Mouse (Mus musculus): Measurements from ENCODE around the gene Rbl1.
"Not testable (repeated sequence)": the region's sequence is repeated elsewhere in the genome, so short reads cannot be mapped to it uniquely, and the experiment has no call there.

Rbl1 gene

DNA sequence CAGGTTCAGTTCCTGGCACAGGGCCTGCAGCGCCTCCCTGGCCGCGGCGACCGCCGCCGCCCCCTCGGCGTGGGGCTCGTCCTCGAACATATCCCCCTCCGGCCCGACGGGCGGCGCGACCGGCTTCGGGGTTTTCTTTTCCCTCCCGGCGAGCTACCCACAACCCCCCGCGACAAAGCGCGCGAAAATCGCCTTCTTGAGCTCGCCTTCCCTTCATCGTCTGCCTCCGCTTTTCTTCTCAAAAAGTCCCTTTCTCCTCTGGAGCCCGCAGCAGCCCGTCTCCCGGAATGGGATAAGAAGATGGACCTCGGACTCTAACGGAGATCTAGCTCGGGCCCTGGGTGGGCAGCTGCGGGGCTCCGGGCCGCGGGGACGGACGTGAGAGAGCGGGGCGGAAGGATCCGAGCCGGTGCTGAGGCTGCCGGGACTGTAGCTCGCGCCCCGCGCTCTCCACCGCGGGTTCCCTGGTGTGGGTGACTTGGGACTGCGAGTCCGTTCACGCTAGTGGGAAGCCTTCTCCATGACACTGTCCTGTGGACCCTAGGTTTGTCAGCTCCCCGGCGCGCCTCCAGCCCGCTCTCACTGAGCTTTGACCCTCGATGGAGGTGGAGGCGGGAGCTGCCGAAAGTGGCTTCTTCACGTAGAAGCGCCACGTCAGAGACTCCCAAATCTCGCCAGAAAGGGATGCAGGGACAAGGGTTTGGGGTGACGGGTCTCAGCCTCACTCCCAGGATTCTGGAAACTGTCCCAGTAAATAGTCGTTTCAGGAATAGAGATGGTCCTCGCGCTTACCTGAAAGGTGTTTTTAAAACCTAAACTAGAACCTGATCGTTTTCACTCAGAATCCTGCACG, at the start of gene Rbl1:
Rbl1 (minus strand) TSS at position 169 of the 853 bp plus-strand sequence.
- peak; percentile 88 to 90 for DNase-seq (ENCODE audit: low spot score in 2 of 2)

DNA sequence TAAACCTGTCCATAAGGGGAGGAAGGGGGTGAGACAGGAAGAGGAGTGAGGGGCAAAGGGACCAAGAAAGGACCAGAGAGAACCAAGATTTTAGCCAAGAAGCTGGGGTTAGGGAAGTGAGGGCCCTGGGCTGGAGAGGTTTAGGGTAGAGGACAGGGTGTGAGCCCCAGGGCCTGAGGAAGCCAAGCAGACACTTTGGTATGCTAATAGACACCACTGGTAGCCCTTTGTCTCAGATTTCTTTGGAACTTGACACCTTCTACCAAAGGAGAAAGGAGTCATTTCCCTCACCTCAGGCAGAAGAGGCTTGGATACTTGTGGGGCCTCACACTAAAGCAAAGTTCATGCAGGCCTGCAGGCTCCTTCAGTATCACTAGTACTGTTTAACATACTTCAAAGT, 43.8 kb upstream of the Rbl1 start:
- no peak for DNase-seq (ENCODE audit: low spot score in 2 of 2)

DNA sequence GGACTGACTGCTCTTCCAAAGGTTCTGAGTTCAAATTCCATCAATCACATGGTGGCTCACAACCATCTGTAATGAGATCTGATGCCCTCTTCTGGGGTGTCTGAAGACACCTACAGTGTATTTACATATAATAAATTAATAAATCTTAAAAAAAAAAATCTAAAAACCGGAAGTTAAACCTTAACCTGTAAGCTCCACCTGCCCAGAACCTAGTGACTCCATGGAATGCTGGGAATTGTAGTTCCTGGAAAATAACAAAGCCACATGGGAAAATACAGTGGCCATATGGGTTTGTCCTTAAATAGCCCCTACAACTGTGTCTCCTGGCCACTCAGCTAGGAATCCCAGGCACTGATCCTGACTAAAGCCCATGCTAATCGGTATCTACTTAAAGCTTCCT, 41.3 kb upstream of the Rbl1 start:
- DNase-seq (ENCODE audit: low spot score in 2 of 2), result no peak

DNA sequence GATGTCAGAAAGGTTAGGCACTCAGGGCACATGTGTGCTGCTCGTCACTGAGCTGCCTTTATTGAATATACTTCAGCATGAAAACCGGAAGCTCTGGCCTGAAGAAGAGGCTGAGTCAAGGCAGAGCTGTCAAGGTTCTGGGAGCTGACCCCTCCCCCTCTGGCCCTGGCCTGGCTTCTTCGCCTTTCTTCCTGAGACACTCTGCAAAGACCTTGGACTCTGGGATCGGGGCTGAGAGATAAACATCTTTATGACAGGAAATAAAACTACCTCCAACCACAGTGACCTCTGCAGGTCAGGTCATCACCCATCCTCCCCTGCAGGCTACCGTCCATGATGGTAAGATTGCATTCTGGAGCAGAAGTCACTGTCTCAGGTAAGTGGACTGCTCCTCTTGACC, 40.7 kb upstream of the Rbl1 start:
- no peak for DNase-seq (ENCODE audit: low spot score in 2 of 2)

DNA sequence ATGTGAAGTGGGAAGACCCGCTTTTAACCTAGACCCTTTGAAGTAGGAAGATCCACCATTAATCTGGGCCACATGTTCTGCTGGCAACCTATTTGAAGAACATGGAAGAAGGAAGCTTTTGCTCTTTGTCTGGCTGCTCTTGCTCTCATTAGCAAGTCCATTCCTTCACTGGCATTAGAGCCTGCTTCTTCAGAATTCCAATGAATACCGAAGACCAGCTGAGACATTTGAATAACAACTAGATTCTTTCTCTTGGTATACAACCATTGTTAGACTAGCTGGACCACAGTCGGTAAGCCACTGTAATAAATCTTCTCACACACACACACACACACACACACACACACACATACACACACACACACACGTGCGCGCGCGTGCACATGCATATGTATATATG, 31.6 kb upstream of the Rbl1 start:
- DNase-seq (ENCODE audit: low spot score in 2 of 2), result no peak

DNA sequence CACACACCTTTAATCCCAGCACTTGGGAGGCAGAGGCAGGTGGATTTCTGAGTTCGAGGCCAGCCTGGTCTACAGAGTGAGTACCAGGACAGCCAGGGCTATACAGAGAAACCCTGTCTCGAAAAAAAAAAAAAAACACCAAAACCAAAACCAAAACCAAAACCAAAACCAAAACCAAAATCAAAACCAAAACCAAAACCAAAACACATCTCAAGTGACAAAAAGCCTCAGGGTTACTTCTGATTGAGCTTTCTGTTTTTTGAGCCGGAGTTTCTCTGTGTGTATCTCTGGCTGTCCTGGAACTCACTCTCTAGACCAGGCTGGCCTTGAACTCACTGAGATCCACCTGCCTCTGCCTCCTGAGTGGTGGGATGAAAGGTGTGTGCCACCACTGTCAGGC, 17.6 kb upstream of the Rbl1 start:
- not testable (repeated sequence) for DNase-seq (ENCODE audit: low spot score in 2 of 2)

DNA sequence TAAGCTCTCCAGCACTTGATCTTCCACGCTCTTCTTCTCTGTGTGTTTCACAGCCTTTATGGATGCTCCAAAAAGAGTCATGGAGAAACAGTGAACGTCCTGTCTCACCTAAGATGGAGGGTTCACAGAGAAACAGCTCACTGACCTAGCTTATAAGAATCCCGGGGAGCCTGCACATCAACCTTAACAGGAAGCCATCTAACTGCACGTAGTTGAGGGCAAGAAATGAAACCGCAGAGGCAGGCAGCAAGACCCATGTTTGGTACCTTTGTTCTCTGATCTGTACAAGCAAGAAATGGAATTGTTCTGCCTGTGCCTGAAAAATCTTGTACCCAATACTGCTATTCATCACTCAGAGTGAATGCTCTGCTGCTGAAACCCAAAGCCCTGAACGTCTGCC, 15.8 kb upstream of the Rbl1 start:
- no peak for DNase-seq (ENCODE audit: low spot score in 2 of 2)

DNA sequence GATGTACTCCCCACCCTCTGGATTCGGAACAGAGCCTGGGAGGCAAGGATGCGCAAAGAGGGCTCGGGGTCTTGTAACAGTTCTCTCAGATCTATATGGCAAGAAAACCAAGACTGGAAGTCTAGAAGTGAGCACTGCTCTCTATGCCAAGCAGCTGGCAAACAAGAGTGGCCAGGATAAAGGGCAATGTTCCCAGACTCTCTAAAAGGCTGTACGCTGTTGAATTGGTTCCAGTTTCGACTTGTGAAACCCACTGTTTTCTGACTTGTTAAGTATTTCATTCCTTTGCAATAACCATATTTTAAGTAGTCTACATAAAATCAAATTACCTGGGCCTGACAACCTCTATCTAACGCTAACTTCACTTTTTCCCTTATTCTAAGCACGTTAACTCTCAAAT, 7.4 kb upstream of the Rbl1 start:
- no peak for DNase-seq (ENCODE audit: low spot score in 2 of 2)

DNA sequence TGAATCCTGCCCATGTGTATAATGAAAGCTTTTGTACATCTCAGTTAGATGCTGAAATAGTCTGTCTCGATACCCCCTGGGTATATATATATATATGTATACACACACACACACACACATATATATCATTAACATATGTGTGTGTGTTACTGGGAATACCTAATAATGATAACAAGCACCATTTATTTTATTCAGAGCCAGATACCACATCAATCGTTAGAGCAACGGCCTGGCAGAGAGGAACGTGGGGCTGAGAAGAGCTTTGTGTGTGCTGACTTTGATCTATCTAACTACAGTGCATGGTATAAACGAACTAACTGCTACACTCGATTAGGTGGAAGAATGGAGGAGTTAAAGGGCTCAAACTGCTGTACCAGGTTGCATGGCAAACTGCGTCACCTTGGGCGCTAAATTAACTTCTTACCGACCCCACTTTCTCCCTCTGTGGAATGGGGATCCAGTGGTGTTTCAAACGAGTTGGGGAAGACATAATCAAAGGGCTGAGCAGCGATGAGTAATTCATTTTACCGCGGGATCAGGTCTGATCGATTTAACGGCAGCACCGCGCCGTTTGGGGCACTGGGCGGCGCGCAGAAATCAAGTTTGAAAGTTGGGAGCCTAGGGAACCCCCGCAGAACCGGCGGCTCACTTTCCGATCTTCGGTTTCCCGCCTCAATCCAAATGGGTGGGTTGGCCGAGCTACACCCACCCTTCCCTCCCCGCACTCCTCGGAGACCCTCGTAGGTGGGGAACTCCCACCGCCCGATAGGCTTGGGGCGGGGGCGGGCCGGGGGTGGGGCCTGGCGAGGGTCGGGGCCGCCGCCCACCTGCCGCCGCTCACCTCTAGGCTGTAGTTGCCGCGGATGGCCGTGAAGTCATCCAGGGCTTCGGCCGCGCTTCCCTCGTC, 622 bp downstream of the Rbl1 start:
- peak in 1 of 2 experiments; percentile 14 for DNase-seq (ENCODE audit: low spot score in 2 of 2)

DNA sequence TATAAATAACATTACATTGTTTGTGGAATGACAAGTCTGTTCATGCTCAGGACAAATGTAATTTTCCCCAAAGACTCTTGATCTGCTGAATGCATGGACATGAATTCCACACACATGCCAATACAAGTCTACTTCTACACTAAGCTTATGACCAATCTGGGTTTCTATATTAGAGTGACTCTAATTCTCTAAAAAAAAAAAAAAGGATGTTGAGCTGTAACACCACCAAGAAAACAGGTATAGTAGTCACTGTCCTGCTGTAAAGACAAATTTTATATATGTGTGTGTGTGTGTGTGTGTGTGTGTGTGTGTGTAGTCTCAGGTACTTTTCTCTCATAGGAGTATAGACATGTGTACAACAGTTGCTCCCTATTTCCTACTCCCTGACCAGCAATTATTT, 1.3 kb downstream of the Rbl1 start:
- DNase-seq (ENCODE audit: low spot score in 2 of 2), result no peak

DNA sequence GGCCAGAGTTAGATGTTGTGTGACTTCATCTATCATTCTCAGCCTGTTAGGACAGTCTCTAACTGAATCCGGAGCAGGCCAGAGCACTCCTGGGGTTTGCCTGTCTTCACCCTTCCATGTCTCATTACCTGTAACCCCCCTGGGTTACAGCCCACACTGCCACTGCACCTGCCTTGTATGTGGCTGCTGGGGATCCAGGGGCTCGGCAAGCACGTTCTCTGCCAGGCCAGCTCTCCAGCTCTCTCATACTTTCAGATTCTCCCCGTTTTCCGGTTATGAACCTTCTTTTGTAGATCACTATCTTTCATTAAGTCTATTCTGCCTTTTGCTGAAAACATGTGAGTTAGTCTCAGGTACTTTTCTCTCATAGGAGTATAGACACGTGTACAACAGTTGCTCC, 2.0 kb downstream of the Rbl1 start:
- no peak for DNase-seq (ENCODE audit: low spot score in 2 of 2)

DNA sequence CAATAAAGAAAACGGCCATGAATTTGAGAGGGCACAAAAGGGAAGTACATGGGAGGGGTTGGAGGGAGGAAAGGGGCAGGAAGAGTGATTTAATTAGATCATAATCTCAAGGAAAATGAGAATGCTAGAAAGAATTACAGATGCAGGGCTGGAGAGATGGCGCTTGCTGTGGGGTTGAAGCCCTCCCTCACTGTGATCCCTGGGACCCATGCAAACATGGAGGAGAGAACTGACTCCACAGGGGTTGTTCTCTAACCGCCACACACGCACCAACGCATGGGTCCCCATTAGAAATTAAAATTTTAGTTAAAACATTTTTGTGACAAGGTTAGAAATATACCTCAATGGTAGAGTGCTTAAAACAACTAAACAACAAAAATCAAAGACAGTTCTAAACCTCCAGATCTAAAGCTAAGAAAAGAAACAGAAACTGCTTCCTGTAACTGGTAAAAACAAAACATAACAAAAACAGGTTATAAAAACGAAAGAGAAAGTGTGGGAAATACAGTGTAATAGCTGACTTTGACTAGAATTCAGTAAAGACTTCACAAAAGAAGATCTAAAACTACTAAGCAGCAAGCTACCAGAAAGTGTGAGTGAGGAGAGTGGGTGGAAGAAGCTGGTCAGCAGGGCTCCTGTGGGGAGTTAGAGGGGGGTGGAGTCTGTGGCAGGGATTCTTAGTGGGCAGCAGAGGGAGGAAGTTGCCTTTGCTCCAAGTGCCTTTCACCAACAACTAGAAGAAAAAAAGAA, 3.1 kb downstream of the Rbl1 start:
- DNase-seq (ENCODE audit: low spot score in 2 of 2), result no peak

DNA sequence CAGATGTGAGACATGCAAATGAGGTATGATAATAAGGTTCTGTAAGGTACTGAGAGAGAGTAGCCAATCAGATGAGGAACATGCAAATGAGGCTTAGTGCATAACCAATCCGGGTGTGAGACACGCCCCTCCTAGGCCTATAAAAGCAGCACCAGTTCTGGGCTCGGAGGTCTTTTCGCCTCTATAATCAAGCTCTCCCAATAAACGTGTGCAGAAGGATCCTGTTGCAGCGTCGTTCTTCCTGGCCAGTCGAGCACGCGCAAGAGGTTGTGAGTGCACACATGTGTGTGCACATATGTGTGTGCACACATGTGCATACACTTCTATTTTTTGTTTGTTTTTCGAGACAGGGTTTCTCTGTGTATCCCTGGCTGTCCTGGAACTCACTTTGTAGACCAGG, 5.9 kb downstream of the Rbl1 start:
- not testable (repeated sequence) for DNase-seq (ENCODE audit: low spot score in 2 of 2)

DNA sequence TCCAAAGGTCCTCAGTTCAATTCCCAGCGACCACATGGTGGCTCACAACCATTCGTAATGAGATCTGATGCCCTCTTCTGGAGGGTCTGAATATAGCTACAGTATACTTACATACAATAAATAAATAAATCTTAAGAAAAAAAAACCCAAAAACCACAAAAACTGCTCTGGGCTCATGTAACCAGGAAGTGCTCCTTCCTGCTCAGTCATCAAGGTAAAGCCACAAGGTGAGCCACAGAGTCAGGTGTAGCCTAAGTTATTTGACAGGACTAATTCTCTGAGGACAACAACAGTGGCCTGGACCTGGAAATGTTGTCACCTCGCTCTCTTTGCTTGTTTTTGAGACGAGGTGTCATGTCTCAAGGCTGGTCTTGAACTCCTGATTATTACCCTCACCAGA, 13.7 kb downstream of the Rbl1 start:
- no peak for DNase-seq (ENCODE audit: low spot score in 2 of 2)

DNA sequence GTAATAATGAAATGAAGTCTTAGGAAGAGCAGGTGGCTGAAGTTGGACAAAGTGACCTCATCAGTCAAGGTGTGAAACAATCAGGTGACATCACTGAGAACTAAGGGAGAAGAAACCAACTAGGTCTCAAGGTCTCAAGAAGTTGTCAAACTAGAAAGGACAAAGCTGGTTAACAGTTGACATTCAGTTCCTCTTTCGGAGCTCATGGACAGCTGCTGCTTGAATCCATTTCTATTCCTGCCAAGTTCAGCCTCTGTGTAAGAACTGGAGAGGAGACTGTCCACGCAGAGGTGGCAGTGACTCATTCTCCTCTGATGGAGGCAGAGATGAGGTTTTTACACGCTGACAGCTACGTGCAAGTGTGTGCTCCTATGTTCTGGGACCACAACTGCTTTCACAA, 17.1 kb downstream of the Rbl1 start:
- no peak for DNase-seq (ENCODE audit: low spot score in 2 of 2)

DNA sequence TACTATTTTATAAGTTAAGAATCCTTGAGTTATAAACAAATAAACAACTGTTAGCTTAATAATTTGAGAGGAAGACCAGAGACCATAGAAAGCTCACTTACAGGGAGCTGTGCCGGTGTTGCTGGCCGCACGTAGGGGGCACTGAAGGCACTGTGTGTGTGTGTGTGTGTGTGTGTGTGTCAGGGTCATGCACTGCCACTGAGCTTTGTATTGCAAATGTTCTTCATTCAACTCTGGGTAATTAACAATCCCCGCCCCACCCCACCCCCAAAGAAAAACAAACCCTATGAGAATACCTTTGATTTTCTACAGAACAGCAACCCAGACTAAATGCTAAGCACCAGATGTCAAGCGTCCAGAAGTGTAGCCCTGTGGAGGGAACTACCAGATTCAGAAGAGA, 17.8 kb downstream of the Rbl1 start:
- DNase-seq (ENCODE audit: low spot score in 2 of 2), result no peak

DNA sequence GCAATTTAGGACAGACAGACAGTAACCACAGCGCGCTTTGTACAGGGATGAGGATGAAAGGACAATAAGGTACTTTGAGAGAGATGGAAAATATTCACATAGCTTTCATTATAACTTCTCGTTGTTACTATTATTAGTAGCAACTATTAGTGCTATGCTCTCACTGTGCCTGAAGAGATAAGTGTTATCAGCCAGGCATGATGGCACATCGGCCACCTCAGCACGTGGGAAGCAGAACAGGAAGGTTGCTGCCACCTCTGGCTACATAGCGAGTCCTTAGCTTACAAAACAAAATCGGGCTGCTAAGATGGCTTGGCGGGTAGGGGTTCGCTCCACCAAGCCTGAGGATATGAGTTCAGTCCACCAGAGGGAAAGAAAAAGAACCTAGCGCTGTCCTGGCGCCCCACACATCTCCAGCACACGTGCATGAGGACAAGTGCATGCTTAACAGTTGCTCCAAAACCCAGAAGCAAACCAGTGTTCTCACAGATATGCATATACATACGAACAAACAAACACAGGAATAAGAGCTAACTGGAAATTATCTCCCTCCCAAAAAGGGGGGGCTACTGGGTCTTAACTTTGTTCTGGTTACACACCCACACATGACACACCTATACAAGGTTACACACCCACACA, 19.2 kb downstream of the Rbl1 start:
- DNase-seq (ENCODE audit: low spot score in 2 of 2), result no peak

DNA sequence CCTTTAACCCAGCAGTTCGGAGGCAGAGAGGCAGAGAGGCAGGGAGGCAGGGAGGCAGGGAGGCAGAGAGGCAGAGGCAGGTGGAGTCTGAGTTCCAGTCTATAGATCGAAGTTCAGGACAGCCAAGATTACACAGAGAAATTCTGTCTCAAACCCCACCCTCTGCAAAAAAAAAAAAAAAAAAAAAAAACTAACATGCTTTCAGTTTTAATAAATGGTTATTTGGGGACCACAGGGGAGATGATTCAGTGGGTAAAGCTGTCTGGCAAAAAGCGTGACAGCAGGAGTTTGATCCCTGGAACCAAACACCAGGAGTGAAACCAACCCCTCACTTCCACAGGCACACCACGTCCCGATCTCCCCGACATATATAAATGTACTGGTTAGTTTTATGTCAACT, 26.2 kb downstream of the Rbl1 start:
- DNase-seq (ENCODE audit: low spot score in 2 of 2), result no peak

DNA sequence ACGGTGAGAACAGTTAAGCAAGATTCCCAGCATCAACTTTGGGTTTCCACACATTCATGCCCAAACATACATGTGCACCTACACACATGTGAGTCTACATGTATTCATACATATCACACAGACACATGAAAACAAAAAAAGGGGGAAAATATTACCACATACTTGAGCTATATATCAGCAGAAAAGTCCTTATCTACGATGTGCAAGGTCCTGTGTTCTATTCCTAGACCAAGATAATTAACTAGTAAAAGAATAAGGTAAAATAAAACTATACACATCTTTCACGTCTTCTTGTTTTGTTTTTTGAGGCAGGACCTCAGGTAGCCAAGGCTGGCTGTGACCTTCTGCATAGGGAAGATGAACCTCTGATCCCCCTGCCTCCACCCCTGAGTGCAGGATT, 28.1 kb downstream of the Rbl1 start:
- DNase-seq (ENCODE audit: low spot score in 2 of 2), result no peak

DNA sequence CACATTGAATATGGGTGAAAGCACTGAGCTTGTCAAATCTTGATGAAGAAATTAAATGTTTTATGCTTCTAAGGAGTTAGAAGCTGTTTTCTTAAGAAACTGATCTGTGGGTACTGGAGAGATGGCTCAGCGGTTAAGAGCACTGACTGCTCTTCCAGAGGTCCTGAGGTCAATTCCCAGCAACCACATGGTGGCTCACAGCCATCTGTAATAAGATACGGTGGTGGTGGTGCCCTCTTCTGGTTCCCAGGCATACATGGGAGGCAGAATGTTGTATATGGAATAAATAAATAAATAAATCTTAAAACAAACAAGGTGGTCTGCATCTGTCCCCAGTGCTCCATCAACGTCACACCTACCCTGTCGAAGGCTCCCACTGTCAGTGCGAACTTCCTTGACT, 29.9 kb downstream of the Rbl1 start:
- DNase-seq (ENCODE audit: low spot score in 2 of 2), result no peak

DNA sequence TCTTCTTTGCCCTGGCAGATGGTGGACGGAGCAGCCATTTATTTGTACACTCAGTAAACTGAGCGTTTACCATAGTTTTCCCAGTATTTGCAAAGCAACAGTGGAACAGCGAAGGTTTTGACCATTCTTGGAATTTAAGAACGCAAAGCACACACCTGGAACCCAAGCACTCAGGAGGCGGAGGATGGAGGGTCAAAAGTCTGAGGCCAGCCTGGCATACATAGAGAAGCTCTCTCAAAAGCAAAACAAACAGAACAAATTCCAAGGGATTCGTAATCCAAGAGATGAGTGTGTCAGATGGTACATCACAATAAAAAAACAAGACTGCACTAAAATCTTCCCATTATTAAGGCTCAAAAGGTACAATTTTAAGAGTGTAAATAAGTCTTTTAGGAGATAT, 30.8 kb downstream of the Rbl1 start:
- no peak for DNase-seq (ENCODE audit: low spot score in 2 of 2)

DNA sequence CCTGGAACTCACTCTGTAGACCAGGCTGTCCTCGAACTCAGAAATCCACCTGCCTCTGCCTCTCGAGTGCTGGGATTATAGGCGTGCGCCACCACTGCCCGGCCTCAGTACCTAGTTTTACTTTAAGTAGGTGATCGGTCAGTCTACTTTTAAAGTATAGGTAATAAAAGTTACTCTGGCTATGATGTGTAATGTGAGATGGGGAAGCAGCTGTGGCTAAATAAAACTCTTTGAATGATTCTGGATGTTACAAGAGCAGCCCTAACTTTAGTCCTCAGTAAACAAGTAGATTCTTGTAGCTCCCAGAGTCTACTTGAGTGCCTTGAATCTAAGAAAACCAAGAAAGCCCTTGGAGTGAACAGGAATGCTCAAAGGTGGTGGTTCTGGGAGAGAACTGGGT, 31.4 kb downstream of the Rbl1 start:
- DNase-seq (ENCODE audit: low spot score in 2 of 2), result no peak

Measured in frontal cortex, postnatal 36 days (tissue).